ENCODE assay signal across 9 mouse cellular contexts in the genomic region with DNA sequence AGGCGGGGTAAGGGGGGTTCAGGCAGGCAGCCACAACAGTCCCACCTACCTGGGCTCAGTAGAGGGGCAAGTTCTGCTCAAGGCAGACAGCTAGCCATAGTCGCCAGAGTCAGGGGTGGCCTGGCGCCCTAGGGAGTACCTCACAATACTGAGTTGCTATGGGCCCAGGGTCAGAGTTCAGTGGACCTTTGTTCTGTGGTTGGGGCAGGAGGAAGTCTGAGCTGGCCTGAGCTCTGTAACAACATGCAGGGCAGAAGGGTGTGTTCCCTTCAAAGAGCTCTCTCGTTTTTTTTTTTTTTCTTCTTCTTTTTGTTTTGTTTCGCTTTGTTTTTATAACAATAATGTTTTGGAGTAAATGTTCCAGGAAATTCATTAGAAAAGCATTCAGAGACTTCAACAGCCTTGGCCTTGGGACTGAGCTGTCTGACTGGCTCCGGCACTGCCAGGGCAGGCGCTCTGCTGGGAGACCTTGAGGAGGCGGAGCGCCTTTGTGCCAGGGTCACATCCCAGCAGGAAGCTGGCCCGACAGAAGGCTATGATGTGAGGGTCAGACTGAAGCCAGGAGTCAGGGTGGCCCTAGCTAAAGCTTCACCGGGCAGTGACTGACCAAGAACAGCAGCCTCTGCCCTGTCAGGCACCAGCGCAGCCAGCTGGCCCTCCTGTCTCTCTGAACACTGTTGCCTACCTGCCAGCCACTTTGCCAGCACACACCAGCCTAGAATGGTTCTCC. TPM values are rescaled to one million over a fixed set of nuclear protein-coding genes. Genes with fewer than 3 reads are reported as not detected.
A peak's percentile ranks its signal among the peaks of the same experiment; 100 is the strongest.
DNase-seq lines count a peak whose midpoint lies in the region; ATAC-seq lines count a peak whose summit lies in the region.
"Had no signal": no experiment of that assay in that cellular context is flagged by ENCODE, and none has a peak within 500 bp of the region (broad histone marks: within the 10 kb centered on the region; RNA-seq: fewer than 3 reads in every experiment).

No protein-coding gene starts in this region.

- H3K4me1 ChIP-seq in neural tube, embryonic 15.5 days = peaks cover 4% of the 10 kb centered on the region; the same call in 1 of the 2 replicates
- H3K4me1 ChIP-seq in hindbrain, embryonic 11.5 days (replicated peaks; ENCODE audit: control insufficient read depth, insufficient read depth, low read length) = no peaks in the 10 kb centered on the region
- H3K4me1 ChIP-seq in liver, embryonic 13.5 days (replicated peaks) = peaks cover 60% of the 10 kb centered on the region
- H3K4me1 ChIP-seq: limb, embryonic 12.5 days had no signal

- no peak for ATAC-seq in neural tube, embryonic 15.5 days (ENCODE audit: low FRiP score)
- ATAC-seq in hindbrain, embryonic 11.5 days (ENCODE audit: low FRiP score) = no peak
- no peak for ATAC-seq in liver, embryonic 13.5 days (ENCODE audit: low read depth)

- H3K4me2 ChIP-seq in neural tube, embryonic 15.5 days = no peak overlapping the region
- H3K4me2 ChIP-seq in hindbrain, embryonic 11.5 days (replicated peaks; ENCODE audit: low read depth, low read length) = no peak overlapping the region
- no peak overlapping the region for H3K4me2 ChIP-seq in liver, embryonic 13.5 days
- H3K4me2 ChIP-seq: limb, embryonic 12.5 days had no signal

- H3K9ac ChIP-seq in neural tube, embryonic 15.5 days (replicated peaks) = no peak overlapping the region
- 0 out of 2 replicates have a peak overlapping the region, but pooled peaks have one; percentile 16 for H3K9ac ChIP-seq in hindbrain, embryonic 11.5 days (ENCODE audit: low read depth, low read length)
- H3K9ac ChIP-seq in liver, embryonic 13.5 days = no peak overlapping the region
- H3K9ac ChIP-seq: limb, embryonic 12.5 days had no signal

- WGBS in neural tube, embryonic 15.5 days = 46% methylated on average over 12 of the region's 12 CpGs
- WGBS in hindbrain, embryonic 11.5 days = 44% methylated on average over 12 of the region's 12 CpGs
- WGBS in liver, embryonic 13.5 days (ENCODE audit: insufficient replicate concordance) = 77% methylated on average over 12 of the region's 12 CpGs

- DNase-seq in neural tube, embryonic 10.5 days (ENCODE audit: extremely low spot score, low spot score) = no peak
- peak; percentile 64 to 70 for DNase-seq in cerebellum, postnatal 10 days
- no peak for DNase-seq in hindbrain, embryonic 11.5 days (ENCODE audit: low spot score)
- DNase-seq in liver, embryonic 13.5 days = no peak
- peak; percentile 32 for DNase-seq in urinary bladder, postnatal 25 days (ENCODE audit: low spot score)
- no peak for DNase-seq in left cerebral cortex, adult 9 months (ENCODE audit: low spot score in 2 of 2)
- DNase-seq in layer of hippocampus, postnatal 25 days (ENCODE audit: extremely low spot score in 1 of 2, low spot score in 1 of 2) = no peak

- H3K27me3 ChIP-seq in neural tube, embryonic 15.5 days (replicated peaks) = no peaks in the 10 kb centered on the region
- H3K27me3 ChIP-seq in hindbrain, embryonic 11.5 days (ENCODE audit: control insufficient read depth, insufficient read depth, low read length) = no peaks in the 10 kb centered on the region
- no peaks in the 10 kb centered on the region for H3K27me3 ChIP-seq in liver, embryonic 13.5 days
- H3K27me3 ChIP-seq: limb, embryonic 12.5 days had no signal

- H3K27ac ChIP-seq in neural tube, embryonic 15.5 days (replicated peaks) = peak overlapping the region; percentile 33; the same call in 1 of the 2 replicates
- H3K27ac ChIP-seq in hindbrain, embryonic 11.5 days (ENCODE audit: low read depth, low read length) = no peak overlapping the region
- H3K27ac ChIP-seq in liver, embryonic 13.5 days = peak overlapping the region; percentile 63
- H3K27ac ChIP-seq: limb, embryonic 12.5 days had no signal

- no peak overlapping the region for H3K4me3 ChIP-seq in neural tube, embryonic 15.5 days (replicated peaks)
- H3K4me3 ChIP-seq in hindbrain, embryonic 11.5 days (ENCODE audit: low read depth, low read length) = no peak overlapping the region
- no peak overlapping the region for H3K4me3 ChIP-seq in liver, embryonic 13.5 days (replicated peaks)
- H3K4me3 ChIP-seq: limb, embryonic 12.5 days had no signal

- peaks cover 45% of the 10 kb centered on the region for H3K36me3 ChIP-seq in neural tube, embryonic 15.5 days
- peaks cover 6% of the 10 kb centered on the region; the same call in 1 of the 2 replicates for H3K36me3 ChIP-seq in hindbrain, embryonic 11.5 days (ENCODE audit: control insufficient read depth, insufficient read depth, low read length)
- peaks cover 34% of the 10 kb centered on the region for H3K36me3 ChIP-seq in liver, embryonic 13.5 days

- H3K9me3 ChIP-seq in neural tube, embryonic 15.5 days (replicated peaks) = no peaks in the 10 kb centered on the region
- no peaks in the 10 kb centered on the region for H3K9me3 ChIP-seq in hindbrain, embryonic 11.5 days (ENCODE audit: control insufficient read depth, low read length)
- no peaks in the 10 kb centered on the region for H3K9me3 ChIP-seq in liver, embryonic 13.5 days (replicated peaks)
- H3K9me3 ChIP-seq: limb, embryonic 12.5 days had no signal

RNA-seq across cellular contexts. Expression of gene Arfgap3, which starts 44.7 kb away (rescaled TPM):
- 37.0 and 39.6 TPM in 2 replicates for polyA plus RNA-seq in neural tube, embryonic 15.5 days (2015; fragmentation: Nextera tagmentation; extraction: Ambion mirVana)
- 38.6 and 40.1 TPM in 2 replicates for polyA plus RNA-seq in hindbrain, embryonic 11.5 days (2014; fragmentation: Nextera tagmentation; extraction: Ambion mirVana)
- 15.2 and 16.2 TPM in 2 replicates for polyA plus RNA-seq in liver, embryonic 13.5 days (2015; fragmentation: Nextera tagmentation; extraction: Ambion mirVana)
- total RNA-seq in layer of hippocampus, postnatal 25 days (2021) = 10 to 100 TPM; 18.0 to 18.3 TPM

RNA-seq across cellular contexts. Expression of gene A4galt, which starts 53.8 kb away (rescaled TPM):
- 2.5 and 4.2 TPM in 2 replicates for polyA plus RNA-seq in neural tube, embryonic 15.5 days (2015; fragmentation: Nextera tagmentation; extraction: Ambion mirVana)
- 1.7 and 1.8 TPM in 2 replicates for polyA plus RNA-seq in hindbrain, embryonic 11.5 days (2014; fragmentation: Nextera tagmentation; extraction: Ambion mirVana)
- 0.05 and 0.07 TPM in 2 replicates for polyA plus RNA-seq in liver, embryonic 13.5 days (2015; fragmentation: Nextera tagmentation; extraction: Ambion mirVana)
- total RNA-seq in layer of hippocampus, postnatal 25 days (2021) = 1 to 10 TPM; 2.3 to 2.8 TPM

Comparison
In these comparisons a context has a peak if more than half of its experiments do, and no peak if none do; other contexts are left out.
1. DNase-seq: peak in cerebellum, postnatal 10 days (2 of 2) and urinary bladder, postnatal 25 days (single experiment); none in neural tube, embryonic 10.5 days (single experiment), hindbrain, embryonic 11.5 days (single experiment), liver, embryonic 13.5 days (single experiment), left cerebral cortex, adult 9 months (0 of 2) and layer of hippocampus, postnatal 25 days (0 of 2).